Mouse (Mus musculus) thymus, postnatal 10 days (tissue): Measurements from ENCODE around the gene Zfp934.
"Not testable (repeated sequence)": the region's sequence is repeated elsewhere in the genome, so short reads cannot be mapped to it uniquely, and the experiment has no call there.

Experiments
- DNase-seq, 2 experiments: peaks; one replicate each; pipeline ENCODE4 v3.0.0; 2021; ENCODE audit warnings: low spot score in 2 of 2

Zfp934 gene

GRCm38 (mm10) chr13:62571099-62571498, at the start of gene Zfp934:
Gene Zfp934, minus strand, starts transcription at chr13:62571199.
- not testable (repeated sequence) for DNase-seq

- DNase-seq = not testable (repeated sequence)
These were observed 46.5 kb upstream of the Zfp934 start for GRCm38 (mm10) chr13:62617449-62617848.

- peak in 1 of 2 experiments; percentile 8 for DNase-seq
These were observed 9.3 kb downstream of the Zfp934 start for GRCm38 (mm10) chr13:62561696-62562095.

DNA sequence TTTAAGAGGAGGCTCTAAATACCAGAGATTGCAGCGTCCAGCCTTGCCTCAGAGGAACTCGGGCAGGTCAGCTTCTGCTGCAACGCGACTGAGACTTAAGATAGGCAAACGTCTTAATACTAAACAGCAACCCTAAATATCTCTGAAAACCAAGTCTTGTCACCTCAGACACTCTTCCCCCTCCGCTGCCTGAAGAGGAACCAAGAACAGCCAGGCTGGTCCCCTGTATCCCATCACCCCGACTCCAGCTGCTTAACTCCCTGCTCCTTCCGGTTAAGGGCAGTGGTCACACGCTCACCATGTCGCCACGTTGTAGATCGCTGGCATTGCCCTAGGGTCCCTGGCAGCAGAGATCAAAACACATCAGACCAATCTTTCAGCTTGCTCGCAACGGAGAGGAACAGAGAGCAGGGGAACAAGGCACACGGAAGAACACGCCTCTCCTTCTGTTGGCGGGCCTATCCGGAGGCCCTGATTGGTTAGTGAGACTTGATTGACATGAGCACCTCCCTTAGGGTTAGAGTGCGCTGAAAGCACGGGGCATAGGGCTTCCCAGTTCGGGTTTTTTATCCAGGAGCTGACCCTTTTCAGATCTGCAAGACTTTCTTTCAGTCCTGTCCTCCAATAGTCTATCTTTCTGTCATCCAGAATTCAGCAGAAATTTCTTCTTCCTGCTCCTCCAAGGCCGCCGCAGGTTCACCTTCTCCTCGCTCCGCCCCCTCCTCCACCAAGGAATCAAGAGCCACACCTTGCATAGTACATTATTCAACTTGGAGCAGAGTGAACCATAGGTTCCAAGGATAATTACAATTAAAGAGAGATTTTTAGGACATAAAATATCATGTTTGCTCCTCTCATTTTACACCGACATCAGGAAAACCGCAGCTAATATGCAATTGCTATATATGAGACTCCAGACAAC, 12.5 kb downstream of the Zfp934 start, which contains the start of gene Zfp935:
TSS of gene Zfp935 (minus strand) at position 323 of the 922 bp plus-strand sequence.
- peak; percentile 59 to 70 for DNase-seq

GRCm38 (mm10) chr13:62530129-62530528, 40.9 kb downstream of the Zfp934 start:
- not testable (repeated sequence) for DNase-seq

DNA sequence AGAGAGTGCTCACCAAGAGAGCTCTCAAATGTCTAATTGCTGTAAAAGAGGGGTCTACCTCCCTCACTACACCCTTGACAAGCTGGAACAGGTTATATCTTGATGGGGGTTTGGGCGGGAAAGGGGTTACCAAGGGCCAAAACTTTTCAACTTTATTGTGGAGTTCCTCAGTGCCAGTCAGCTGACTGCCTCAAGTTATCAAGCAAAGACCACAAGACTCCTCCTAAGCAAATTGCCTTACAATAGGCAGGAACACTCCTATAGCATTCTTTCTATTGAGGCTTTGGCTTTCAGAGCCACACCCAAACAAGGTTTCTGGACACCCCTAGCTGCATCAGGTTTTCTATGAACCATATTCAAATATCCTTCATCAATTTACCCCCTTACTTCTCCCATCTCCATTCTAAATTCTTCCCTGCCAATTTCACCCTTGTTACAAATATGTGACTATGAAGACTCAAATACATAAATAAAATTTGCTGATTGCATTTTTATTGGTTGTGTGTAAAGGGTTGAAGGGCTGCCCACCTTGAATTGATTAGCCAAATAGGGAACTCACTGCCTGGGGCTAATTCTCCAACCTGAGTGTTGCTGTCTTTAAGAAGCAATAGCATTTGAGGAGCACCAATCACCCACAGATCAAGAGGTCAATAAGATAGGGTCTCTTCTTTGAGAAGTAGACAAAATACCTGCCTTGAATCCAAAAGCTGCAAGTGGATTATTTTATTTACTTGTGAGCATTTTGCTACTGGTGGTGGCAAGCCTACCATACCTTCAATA, 60.2 kb downstream of the Zfp934 start:
- DNase-seq = not testable (repeated sequence)

DNA sequence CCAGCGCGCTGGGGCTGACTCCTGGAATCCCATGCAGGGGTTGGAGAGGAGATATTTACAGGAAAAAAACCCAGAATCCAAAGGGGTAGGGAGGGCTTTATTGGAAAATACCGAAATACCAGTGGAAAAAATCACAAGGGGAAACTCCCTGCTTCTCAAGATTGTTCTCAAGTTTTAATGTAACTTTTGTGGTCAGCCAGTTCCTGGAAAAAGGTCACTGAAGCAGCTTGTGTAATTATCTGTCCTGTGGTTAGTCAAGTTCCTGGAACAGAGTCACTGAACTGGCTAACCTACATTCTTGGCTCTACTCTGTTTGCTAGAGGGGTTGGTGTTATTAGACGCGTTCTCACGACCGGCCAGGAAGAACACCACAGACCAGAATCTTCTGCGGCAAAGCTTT, 98.3 kb downstream of the Zfp934 start:
- not testable (repeated sequence) for DNase-seq

- peak; percentile 23 to 62 for DNase-seq
These were observed 101.1 kb downstream of the Zfp934 start for GRCm38 (mm10) chr13:62469947-62470346.

DNA sequence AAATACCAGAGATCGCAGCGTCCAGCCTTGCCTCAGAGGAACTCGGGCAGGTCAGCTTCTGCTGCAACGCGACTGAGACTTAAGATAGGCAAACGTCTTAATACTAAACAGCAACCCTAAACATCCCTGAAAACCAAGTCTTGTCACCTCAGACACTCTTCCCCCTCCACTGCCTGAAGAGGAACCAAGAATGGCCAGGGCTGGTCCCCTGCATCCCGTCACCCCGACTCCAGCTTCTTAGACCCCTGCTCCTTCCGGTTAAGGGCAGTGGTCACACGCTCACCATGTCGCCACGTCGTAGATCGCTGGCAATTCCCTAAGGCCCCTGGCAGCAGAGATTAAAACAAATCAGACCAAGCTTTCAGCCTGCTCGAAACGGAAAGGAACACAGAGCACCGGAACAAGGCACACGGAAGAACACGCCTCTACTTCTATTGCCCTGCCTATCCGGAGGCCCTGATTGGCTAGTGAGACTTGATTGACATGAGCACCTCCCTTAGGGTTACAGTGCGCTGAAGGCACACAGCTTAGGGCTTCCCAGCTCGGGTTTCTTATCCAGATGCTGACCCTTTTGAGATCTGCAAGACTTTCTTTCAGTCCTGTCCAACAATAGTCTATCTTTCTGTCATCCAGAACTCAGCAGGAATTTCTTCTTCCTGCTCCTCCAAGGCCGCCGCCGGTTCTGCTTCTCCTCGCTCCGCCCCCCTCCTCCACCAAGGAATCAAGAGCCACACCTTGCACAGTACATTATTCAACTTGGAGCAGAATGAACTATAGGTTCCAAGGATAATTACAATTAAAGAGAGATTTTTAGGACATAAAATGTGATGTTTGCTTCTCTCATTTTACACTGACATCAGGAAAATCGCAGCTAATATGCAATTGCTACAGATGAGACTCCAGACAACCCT, 104.3 kb downstream of the Zfp934 start, which contains the start of gene Gm49359:
TSS of gene Gm49359 (minus strand) at position 409 of the 911 bp plus-strand sequence.
- peak; percentile 86 for DNase-seq
